Mouse (Mus musculus): ENCODE results near the gene Tanc1. TPM values are rescaled to one million over a fixed set of nuclear protein-coding genes. Genes with fewer than 3 reads are reported as not detected.

The Tanc1 gene
- polyA plus RNA-seq, 1 experiment = 7.2 TPM

DNA sequence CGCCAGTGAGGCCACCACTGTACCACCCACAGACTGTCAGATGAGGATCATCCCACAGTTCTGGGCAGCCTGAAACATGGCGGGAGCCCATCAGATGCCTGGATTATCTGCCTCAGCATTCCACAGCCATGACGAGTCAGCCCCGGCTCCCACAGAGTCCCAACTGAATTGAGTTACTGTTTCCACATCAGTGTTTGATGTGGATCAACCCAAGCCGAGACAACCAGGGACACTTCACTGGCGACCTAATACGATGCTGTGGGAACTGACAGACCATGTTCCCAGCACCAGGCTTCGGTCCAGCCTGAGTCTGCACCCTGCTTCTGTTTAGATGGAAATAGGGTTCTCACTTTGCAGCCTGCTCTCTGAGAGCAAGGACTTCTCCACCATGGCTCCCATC, 212.4 kb downstream of the Tanc1 start:
- Histone ChIP-seq H3K4me1 (ENCODE audit: control insufficient read depth, insufficient read depth, insufficient read length, low read length) (peaks cover 3% of the 10 kb centered on the region), H3K36me3 (ENCODE audit: control insufficient read depth, insufficient read depth, low read length) (peaks cover 19% of the 10 kb centered on the region), H3K27me3 (ENCODE audit: control insufficient read depth, insufficient read depth, low read length) (no peaks in the 10 kb centered on the region), H3K27ac (ENCODE audit: insufficient read depth, low read depth, low read length) (no peak overlapping the region), H3K4me3 (ENCODE audit: low read depth, low read length) (no peak overlapping the region)
- TF ChIP-seq POLR2A (IDR thresholded peaks at IDR 0.05; ENCODE audit: low read depth, low read length) (no peak), CTCF (IDR thresholded peaks at IDR 0.05; ENCODE audit: extremely low read depth, insufficient read length, insufficient replicate concordance, low read depth, low read length) (no peak)
- WGBS = 83% methylated on average over 8 of the region's 8 CpGs

DNA sequence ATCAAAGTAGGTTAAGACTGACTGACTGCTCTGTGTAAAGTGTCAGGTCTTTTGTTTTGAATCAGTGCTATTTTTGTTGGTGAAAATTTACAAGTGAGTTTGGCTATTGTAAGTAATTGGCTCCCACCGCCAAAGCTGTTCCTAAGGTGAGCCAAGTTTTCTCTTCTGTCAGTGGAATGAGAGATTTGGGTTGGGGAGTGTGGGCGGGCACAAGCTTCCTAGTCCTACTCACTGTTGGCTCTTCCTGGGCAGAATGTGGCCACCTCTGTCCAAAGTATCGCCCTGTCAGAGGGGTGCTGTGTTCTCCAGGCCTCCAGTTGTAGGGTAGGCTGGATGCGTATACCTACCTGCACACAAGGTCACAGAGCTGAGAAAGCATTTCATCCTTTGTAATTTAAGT, 213.5 kb downstream of the Tanc1 start:
- TF ChIP-seq POLR2A (IDR thresholded peaks at IDR 0.05; ENCODE audit: low read depth, low read length) (no peak), CTCF (IDR thresholded peaks at IDR 0.05; ENCODE audit: extremely low read depth, insufficient read length, insufficient replicate concordance, low read depth, low read length) (no peak)
- 94% methylated on average over 4 of the region's 4 CpGs for WGBS
- Histone ChIP-seq H3K27ac (ENCODE audit: insufficient read depth, low read depth, low read length) (no peak overlapping the region), H3K27me3 (ENCODE audit: control insufficient read depth, insufficient read depth, low read length) (no peaks in the 10 kb centered on the region), H3K4me3 (ENCODE audit: low read depth, low read length) (no peak overlapping the region), H3K4me1 (ENCODE audit: control insufficient read depth, insufficient read depth, insufficient read length, low read length) (peaks cover 5% of the 10 kb centered on the region), H3K36me3 (ENCODE audit: control insufficient read depth, insufficient read depth, low read length) (peaks cover 12% of the 10 kb centered on the region)

DNA sequence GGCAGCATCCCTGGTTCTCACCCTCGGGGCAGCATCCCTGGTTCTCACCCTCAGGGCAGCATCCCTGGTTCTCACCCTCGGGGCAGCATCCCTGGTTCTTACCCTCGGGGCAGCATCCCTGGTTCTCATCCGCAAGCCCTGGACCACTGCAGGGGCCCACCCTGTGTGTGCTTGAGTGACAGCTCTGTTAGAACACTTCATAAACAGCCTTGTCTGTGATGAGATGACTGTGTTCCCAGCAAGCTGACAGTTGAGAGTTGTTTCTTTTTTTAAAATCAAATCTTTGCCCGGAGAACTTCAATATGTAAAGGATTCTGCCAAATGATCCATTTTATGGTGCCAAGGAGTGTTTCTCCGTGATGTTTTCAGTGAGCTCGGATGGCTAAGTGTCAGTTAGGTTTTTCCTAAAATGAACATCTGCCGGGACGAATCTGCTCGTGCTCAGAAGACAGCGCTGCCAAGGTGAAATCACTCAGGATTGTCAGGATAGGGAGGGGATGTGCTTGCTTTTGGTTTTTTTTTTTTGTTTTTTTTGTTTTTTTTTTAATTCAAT, 216.3 kb downstream of the Tanc1 start:
- WGBS = 80% methylated on average over 11 of the region's 11 CpGs
- H3K4me3 ChIP-seq (ENCODE audit: low read depth, low read length) = no peak overlapping the region
- peaks cover 7% of the 10 kb centered on the region for H3K4me1 ChIP-seq (ENCODE audit: control insufficient read depth, insufficient read depth, insufficient read length, low read length)
- no peak for TF ChIP-seq CTCF (IDR thresholded peaks at IDR 0.05; ENCODE audit: extremely low read depth, insufficient read length, insufficient replicate concordance, low read depth, low read length)
- TF ChIP-seq POLR2A (IDR thresholded peaks at IDR 0.05; ENCODE audit: low read depth, low read length) = no peak
- no peak overlapping the region for H3K27ac ChIP-seq (ENCODE audit: insufficient read depth, low read depth, low read length)
- H3K27me3 ChIP-seq (ENCODE audit: control insufficient read depth, insufficient read depth, low read length) = no peaks in the 10 kb centered on the region
- peaks cover 5% of the 10 kb centered on the region for H3K36me3 ChIP-seq (ENCODE audit: control insufficient read depth, insufficient read depth, low read length)

DNA sequence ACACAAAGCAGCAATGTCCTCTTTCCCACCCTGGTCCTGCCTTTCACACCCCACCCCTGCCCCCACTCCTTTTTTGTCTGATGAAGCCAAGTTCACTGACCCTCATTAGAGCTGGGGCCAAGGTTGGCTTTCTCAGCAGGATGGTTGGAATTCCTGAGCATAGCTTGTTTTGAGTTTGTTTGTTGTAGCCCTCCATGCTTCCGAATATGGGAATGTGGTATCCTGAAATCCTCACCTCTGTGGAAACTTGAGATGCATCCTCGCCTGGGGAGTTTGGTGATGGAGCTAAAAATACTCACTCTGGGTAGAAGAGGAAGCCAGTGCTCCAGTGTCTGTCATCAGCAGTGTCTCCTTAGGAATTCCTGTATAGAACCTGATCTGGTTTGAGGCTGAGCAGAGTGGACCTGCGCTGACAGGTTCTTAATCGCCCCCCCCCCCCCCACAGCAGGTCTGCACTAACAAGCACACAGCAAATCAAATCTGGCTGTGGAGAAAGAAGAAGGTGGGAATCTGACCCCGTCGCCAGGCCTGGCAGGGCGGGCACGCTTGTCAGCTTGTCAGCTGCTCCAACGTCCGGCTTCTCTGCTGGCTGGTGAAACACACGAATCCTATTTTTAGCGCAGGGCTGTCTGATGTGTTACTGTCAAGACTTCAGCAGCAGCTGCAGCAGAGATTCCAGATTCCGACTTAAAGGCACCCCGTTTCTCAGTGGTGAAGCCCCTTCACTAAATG, 217.1 kb downstream of the Tanc1 start:
- Histone ChIP-seq H3K36me3 (ENCODE audit: control insufficient read depth, insufficient read depth, low read length) (peaks cover 5% of the 10 kb centered on the region), H3K4me3 (ENCODE audit: low read depth, low read length) (no peak overlapping the region), H3K4me1 (ENCODE audit: control insufficient read depth, insufficient read depth, insufficient read length, low read length) (peaks cover 7% of the 10 kb centered on the region), H3K27ac (ENCODE audit: insufficient read depth, low read depth, low read length) (0 out of 2 replicates have a peak overlapping the region, but pooled peaks have one; percentile 0), H3K27me3 (ENCODE audit: control insufficient read depth, insufficient read depth, low read length) (no peaks in the 10 kb centered on the region)
- WGBS = 63% methylated on average over 14 of the region's 14 CpGs
- TF ChIP-seq POLR2A (IDR thresholded peaks at IDR 0.05; ENCODE audit: low read depth, low read length) (no peak), CTCF (IDR thresholded peaks at IDR 0.05; ENCODE audit: extremely low read depth, insufficient read length, insufficient replicate concordance, low read depth, low read length) (no peak)

DNA sequence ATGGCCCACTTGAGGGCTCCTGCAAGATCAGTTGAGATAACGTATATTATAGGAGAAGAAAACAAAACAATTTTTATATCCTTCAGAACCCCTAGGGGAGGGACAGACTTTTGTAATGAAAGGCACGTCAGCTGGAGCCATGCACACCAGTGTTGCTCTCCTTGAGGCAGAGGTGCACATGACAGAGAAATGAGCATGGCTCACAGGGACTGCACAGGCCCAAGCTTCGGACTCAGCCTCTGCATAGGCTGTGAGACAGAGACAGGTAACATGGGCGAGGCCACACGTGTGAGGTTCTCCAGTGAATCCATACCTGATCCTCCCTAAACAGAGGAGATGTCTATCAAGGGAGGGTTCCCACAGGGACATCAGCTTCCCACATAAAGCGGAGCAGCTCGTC, 217.9 kb downstream of the Tanc1 start:
- TF ChIP-seq CTCF (IDR thresholded peaks at IDR 0.05; ENCODE audit: extremely low read depth, insufficient read length, insufficient replicate concordance, low read depth, low read length) (no peak), POLR2A (IDR thresholded peaks at IDR 0.05; ENCODE audit: low read depth, low read length) (no peak)
- Histone ChIP-seq H3K27ac (ENCODE audit: insufficient read depth, low read depth, low read length) (no peak overlapping the region), H3K27me3 (ENCODE audit: control insufficient read depth, insufficient read depth, low read length) (no peaks in the 10 kb centered on the region), H3K4me1 (ENCODE audit: control insufficient read depth, insufficient read depth, insufficient read length, low read length) (peaks cover 7% of the 10 kb centered on the region), H3K4me3 (ENCODE audit: low read depth, low read length) (no peak overlapping the region), H3K36me3 (ENCODE audit: control insufficient read depth, insufficient read depth, low read length) (peaks cover 6% of the 10 kb centered on the region)
- 63% methylated on average over 7 of the region's 7 CpGs for WGBS

DNA sequence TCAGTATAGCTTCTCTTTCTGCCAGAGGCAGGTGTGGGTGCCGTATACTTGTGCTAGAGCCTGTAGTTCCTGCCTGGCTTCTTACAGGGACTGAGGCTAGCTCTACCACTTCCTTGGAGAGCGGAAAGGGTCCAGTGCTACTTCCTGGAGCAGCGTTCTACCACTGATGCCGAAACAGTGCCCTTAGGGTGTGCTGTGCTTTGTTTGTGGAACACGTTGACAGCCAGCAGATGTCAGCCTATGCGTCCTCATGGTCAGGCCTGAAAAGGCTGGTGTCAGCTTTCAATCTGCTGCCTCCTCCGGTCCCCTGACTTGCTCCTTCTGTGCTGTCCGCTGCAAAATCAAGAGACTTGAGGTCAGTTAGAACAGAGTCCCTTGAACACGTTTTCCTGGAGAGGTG, 218.3 kb downstream of the Tanc1 start:
- Histone ChIP-seq H3K27ac (ENCODE audit: insufficient read depth, low read depth, low read length) (no peak overlapping the region), H3K27me3 (ENCODE audit: control insufficient read depth, insufficient read depth, low read length) (no peaks in the 10 kb centered on the region), H3K4me3 (ENCODE audit: low read depth, low read length) (no peak overlapping the region), H3K4me1 (ENCODE audit: control insufficient read depth, insufficient read depth, insufficient read length, low read length) (peaks cover 7% of the 10 kb centered on the region), H3K36me3 (ENCODE audit: control insufficient read depth, insufficient read depth, low read length) (peaks cover 10% of the 10 kb centered on the region)
- TF ChIP-seq CTCF (IDR thresholded peaks at IDR 0.05; ENCODE audit: extremely low read depth, insufficient read length, insufficient replicate concordance, low read depth, low read length) = no peak
- TF ChIP-seq POLR2A (IDR thresholded peaks at IDR 0.05; ENCODE audit: low read depth, low read length) = no peak
- WGBS = 64% methylated on average over 9 of the region's 9 CpGs

DNA sequence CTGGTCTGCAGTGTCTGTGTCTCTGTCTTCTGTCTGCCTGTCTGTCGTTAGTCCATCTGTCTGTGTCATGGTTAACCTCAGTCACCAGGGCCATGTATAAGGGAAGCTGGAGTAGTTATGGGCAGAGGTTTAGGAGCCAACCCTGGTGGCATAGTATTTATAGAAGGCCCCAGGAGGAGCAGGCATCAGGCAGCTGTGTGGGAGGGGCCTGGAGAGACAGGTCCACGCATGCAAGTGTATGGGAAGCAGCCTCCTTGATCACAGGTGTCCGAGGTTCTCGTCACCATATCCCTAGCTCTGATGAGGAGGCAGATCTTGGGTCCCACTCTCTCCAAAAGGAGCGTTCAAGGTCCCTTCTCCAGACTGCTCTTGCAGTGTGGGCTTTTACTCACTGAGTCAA, 219.1 kb downstream of the Tanc1 start:
- Histone ChIP-seq H3K4me1 (ENCODE audit: control insufficient read depth, insufficient read depth, insufficient read length, low read length) (peaks cover 7% of the 10 kb centered on the region), H3K27me3 (ENCODE audit: control insufficient read depth, insufficient read depth, low read length) (no peaks in the 10 kb centered on the region), H3K27ac (ENCODE audit: insufficient read depth, low read depth, low read length) (no peak overlapping the region), H3K4me3 (ENCODE audit: low read depth, low read length) (no peak overlapping the region), H3K36me3 (ENCODE audit: control insufficient read depth, insufficient read depth, low read length) (peaks cover 13% of the 10 kb centered on the region)
- no peak for TF ChIP-seq CTCF (IDR thresholded peaks at IDR 0.05; ENCODE audit: extremely low read depth, insufficient read length, insufficient replicate concordance, low read depth, low read length)
- no peak for TF ChIP-seq POLR2A (IDR thresholded peaks at IDR 0.05; ENCODE audit: low read depth, low read length)
- WGBS = 79% methylated on average over 5 of the region's 5 CpGs

All from small intestine, adult 2 months (tissue).